Mouse (Mus musculus) forelimb bud, embryonic 11.5 days (tissue): ENCODE measurements at regions not wholly inside any gene's neighbourhood (a gene's known extent, or its start where the extent isn't known, plus 50 kb on each side); places are given as distances from the start of the nearest gene placed in this dataset.

Experiments
- DNase-seq: peaks from one replicate; pipeline ENCODE4 v3.0.0-alpha.2; 2012; ENCODE audit warnings: low read depth, low spot score

GRCm38 (mm10) chr6:51701253-51702020, 177.7 kb downstream of the Snx10 start:
- DNase-seq = no peak

- no peak for DNase-seq
Measured at GRCm38 (mm10) chr6:51702456-51703171, 178.9 kb downstream of the Snx10 start.

GRCm38 (mm10) chr6:51708011-51708410, 184.3 kb downstream of the Snx10 start:
- peak; percentile 48 for DNase-seq

GRCm38 (mm10) chr6:51708668-51709339, 185.1 kb downstream of the Snx10 start:
- peak; percentile 36 for DNase-seq

DNA sequence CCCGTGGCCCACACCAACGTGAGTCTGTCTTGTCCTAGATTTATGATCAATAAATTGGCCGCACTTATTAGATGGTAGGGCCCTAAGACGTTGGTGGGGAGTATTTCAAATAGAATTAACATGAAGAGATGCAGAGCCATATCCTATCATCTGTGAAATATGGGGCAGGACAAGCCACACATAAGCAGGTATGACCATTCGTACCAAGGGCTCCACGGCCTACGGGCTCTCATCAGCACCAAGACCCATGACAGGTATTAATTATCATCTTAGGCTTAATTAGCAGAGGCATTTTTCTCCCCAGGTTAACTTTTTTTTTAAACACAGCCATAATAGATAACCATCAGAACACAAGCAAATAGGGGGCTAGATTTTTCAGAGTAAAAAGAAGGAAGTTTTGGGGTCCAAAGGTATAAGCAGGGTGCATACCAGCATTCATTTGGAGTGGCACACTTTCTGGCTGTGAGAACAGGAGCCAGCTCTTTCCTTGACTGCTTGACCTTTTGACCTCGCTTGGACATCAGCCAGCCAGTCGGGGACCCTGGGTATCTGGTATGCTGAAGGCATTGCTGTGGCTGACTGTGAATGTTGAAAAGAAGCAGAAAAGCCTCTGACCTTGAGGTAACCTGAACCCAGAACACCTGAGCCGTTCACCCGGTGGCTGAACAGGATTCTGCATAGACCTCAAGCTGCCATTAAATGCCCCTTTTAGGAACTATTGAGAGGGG, 185.8 kb downstream of the Snx10 start:
- DNase-seq = peak; percentile 35

- DNase-seq = peak; percentile 71
Measured at GRCm38 (mm10) chr6:51710153-51710552, 186.5 kb downstream of the Snx10 start.

DNA sequence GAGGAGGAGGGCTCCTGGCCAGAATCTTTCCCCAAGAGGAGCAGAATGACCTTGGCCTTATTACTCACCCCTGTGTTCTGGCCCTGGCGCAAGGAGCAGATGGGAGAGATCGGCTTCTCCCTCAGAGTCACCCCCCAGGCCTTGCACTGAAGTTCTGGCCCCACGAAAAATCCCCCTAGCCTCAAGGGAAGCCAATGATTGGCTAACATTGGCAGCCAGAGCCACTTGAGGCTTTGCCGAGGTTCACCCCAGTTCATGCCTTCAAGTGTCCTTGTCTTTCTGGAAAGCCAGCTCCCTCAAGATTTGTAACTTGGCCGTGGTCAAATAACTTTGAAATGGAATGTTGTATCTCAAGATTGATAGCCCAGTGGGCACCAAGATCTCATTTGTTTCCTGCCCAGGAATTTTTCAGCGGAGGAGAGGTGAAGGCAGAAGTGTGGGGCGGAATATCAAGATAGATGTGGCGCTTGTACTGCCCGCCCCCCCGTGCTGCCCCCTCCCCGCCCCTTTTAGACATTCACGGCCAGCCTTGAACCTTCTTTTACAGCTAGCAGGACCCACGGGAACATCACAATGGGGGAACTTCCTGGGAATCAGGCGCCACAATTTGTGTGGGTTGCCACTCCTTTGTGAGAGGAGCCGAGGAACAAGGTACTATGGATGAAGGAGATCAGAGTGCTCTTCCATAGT, 187.4 kb downstream of the Snx10 start:
- no peak for DNase-seq

DNA sequence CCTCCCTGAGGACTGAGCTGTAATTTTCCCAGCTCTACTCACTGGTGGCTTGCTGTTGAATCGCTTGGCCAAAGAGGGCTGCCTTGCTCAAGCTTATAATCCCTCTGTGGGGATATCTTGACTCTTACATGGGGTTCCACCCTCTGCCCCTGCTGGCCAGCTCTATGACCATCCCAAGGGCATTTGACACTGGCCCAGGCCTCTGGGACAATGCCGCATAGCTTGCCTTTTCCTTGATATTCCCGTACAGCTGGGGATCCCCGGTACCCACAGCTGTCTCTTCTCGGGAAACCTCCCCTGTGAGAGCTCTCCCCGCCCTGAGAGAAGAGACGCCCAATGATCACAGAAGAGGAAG, 187.9 kb downstream of the Snx10 start:
- DNase-seq = no peak

DNA sequence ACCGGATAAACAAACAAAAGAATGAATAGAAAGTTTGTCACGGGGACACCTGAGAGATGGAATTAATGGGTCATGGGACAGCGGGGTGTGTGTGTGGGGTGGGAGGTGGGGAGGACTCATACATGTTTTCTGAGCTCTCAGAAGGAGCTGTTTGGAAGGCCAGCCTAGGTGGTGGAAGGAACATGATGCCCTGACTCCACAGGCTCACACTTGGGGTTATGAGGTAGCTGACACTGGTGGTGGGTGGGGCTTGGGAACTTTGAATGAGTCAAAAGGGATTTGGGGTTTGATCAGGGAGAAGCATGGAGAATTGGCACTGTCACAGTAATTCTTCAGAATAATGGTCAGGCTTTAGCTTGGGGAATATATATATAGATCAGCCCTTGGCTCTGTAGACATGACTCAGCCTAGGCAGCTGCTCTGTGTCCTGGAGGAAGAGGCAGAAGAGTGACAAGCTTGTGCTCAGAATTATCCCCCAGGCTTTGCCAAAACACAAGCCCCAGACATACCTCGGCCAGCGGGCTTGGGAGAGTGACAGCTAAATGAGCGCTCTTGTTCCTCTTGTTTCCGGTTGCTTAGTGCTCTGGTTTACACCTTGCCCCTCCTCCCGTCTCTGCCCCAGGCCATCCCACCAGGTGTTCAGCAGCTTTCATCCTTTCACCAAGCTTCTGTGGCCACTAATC, 191.6 kb downstream of the Snx10 start:
- peak; percentile 36 for DNase-seq

DNA sequence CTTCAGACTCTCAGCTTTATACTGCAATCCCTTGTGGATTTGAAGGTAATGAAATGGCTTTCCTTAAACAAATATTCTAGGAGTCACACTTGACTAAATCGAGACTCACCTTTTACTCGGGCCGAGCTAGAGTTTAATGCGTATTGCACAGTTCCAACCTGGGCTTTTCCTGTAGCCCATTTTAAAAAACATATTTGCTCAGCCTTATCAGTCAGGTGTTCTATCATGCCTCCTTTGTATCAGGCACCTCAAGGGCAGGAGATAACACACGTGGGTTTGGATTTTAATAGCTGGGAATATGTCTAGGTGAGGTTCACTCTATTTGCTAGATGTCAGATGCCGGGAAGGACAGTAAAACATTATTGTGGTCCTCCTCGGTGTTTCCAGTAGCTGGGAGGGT, 193.7 kb downstream of the Snx10 start:
- no peak for DNase-seq

DNA sequence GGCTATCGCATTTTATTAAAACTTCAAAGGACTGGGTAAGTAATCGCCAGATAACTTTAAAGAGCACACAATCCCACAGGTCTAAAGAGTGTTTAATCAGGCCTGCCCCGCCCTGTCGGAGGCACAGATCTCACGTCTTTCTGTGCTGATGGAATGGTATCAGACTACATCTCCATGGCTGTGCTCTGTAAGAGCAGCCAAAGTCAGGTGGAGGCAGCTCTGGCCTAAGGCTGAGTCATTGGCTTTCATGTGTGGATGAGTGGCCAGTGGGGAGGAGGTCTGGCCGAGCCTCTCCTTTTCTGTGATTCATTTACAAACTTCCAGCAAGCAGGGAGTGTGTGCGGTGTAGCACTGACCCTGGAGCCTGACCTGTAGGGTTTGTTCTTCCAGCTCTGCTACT, 197.0 kb downstream of the Snx10 start:
- DNase-seq = no peak

GRCm38 (mm10) chr6:51723053-51723452, 199.4 kb downstream of the Snx10 start:
- DNase-seq = no peak

- DNase-seq = no peak
Measured at GRCm38 (mm10) chr6:51727191-51727590, 203.5 kb downstream of the Snx10 start.

GRCm38 (mm10) chr6:51728816-51729562, 205.3 kb downstream of the Snx10 start:
- DNase-seq = no peak

DNA sequence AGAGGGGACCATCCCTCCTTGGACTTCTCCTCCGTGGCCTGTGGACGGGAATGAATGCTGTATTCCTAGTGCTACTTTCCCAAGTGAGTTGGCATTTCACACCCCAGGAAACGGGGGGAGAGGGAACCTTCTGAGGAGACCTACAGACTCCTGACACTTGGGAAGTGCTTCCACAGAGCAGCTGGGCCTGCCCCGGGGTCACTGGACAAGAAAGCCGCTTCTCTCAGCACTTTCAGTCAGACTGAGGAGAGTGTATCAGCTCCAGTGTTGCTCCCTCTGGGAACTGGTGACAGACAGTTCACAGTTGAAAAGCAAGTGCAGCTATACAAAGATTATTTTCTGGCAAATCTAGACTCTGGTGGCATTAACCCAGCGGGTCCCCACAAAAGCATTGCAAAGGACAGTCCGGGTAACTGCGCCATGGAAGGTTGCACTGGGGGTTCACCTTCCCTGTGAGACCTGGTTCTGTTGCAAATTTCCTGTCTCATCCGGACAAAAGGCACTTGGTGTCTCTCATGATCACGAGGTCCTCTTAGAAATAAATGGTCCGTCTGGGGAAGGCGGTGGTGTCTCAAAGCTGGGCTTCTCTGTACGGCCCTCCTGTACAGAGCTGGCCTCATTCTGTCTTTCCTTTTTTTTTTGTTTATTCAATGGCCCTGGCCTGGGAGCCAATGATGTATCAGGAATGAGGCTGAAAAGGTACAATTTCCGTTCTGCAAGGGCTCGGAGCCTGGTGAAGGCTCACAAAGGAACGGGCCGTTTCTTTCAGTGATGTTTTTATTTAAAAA, 207.1 kb downstream of the Snx10 start:
- no peak for DNase-seq

- DNase-seq = no peak
Measured at GRCm38 (mm10) chr6:51732298-51732895, 208.7 kb downstream of the Snx10 start.

GRCm38 (mm10) chr6:51736051-51736450, 212.3 kb downstream of the Snx10 start:
- DNase-seq = no peak

GRCm38 (mm10) chr6:51743105-51743660, 219.5 kb downstream of the Snx10 start:
- no peak for DNase-seq

GRCm38 (mm10) chr6:51744607-51745006, 220.9 kb downstream of the Snx10 start:
- DNase-seq = no peak
